Mouse (Mus musculus): ENCODE measurements at regions not wholly inside any gene's neighbourhood (a gene's known extent, or its start where the extent isn't known, plus 50 kb on each side); places are given as distances from the start of the nearest gene placed in this dataset.
A peak's percentile ranks its signal among the peaks of the same experiment; 100 is the strongest.
"Not testable (repeated sequence)": the region's sequence is repeated elsewhere in the genome, so short reads cannot be mapped to it uniquely, and the experiment has no call there.

DNA sequence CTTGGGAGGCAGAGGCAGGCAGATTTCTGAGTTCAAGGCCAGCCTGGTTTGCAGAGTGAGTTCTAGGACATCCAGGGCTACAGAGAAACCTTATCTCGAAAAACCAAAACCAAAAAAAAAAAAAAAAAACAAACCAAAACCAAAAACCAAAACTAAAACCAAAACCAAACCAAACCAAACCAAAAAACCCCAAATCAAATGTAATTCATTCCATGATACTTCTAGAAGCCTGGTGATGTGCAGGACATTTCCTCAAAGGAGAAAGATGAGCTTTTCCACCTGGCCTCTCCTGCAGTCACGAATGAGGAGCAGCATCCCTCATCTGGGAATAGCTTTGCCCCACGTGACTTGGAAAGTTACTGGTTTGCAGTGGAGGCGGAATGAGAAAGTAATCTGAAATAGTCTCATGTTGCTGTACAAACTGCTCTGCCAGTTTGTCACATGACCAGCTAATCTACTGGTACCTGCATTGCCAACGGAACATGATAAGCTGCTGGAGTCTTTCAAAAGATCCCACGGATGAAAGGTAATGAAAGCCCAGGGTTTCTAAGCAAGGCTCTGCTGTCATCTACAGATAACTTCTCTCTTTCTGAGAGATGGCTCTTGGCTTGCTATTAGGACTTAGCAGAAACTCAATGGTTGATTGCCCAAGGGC, 127.8 kb upstream of the Max start:
- no peak for DNase-seq (ENCODE audit: low spot score in 2 of 2)

DNA sequence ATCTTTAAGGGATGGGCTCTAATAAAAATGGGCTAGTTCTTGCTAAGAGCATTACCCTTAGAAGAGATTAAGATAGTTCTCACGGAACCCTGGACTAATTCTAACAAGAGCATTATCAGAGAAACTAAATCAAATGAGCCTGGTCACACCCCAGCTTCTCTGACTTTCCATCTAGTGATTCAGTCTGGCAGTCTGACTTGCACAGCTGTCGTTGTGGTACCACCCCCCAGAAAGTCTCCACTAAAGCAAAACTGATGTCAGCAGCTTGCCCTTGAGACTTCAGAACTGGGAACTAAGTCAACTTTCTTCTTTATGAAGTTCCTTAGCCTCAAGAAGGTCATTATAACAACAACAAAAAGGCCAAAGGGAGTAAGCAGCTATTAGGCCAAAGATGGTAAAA, 126.5 kb upstream of the Max start:
- DNase-seq (ENCODE audit: low spot score in 2 of 2) = no peak

DNA sequence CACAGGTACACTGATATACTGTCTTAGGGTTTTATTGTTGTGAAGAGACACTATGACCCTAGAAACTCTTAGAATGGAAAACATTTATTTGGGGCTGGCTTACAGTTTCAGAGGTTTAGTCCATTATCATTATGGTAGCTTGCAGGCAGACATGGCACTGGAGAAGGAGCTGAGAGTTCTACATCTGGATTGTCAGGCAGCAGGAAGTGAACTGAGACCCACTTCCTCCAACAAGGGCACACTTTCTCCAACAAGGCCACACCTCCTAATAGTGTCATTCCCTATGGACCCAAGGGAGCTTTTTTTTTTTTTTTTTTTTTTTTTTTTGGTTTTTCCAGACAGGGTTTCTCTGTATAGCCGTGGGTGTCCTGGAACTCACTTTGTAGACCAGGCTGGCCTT, 124.9 kb upstream of the Max start:
- not testable (repeated sequence) for DNase-seq (ENCODE audit: low spot score in 2 of 2)

DNA sequence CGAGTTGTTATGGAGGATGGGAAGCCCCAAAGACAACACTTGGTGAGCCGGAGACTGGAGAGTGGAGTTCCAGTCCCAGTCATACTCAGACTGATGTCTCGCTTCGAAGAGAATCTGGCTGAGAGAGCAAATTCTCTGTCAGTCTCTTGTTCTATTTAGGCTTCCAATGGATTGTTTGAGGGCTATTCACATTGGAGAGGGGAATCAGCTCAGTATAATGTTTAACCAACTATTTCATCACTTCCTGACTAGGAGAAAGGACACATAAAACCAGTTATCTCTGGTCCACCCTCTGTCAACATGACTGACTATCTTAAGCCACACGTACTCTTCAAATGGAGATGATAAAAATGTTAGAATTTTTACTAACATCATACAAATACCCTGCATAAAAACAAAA, 123.9 kb upstream of the Max start:
- DNase-seq (ENCODE audit: low spot score in 2 of 2) = no peak

DNA sequence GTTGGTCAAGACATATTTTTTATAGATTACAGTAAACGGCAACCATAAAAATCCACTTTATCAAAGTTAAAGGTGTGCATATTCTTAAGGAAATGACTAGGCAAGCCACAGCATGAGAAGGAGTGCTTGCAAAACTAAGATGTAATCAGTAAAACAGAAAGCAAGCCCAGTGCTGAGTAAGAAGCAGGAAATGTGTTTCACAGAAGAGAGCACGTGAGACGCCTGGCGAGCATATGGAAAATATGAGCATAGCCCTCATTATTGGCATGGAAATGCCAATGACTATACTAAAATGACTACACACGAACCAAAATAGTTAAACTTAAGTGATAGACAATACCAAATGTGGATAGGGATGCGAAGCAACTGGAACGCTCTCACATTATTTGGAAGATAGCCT, 123.2 kb upstream of the Max start:
- DNase-seq (ENCODE audit: low spot score in 2 of 2) = peak; percentile 25 to 33

DNA sequence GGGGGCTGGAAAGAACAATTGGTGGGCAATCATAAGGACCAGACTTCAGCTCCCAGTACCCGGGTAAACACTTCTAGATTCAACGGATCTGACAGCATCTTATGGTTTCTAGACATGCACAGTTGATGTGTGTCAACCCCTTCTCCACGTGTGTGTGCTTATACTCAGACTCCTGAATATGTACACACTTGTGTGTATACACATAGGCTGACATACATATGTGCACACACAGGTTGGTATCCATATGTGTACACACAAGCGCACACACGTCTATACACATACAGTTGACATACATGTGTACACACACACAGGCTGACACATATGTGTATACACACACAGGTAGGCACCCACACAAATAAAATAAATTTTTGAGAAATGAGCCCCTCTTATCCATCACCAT, 122.7 kb upstream of the Max start:
- no peak for DNase-seq (ENCODE audit: low spot score in 2 of 2)

DNA sequence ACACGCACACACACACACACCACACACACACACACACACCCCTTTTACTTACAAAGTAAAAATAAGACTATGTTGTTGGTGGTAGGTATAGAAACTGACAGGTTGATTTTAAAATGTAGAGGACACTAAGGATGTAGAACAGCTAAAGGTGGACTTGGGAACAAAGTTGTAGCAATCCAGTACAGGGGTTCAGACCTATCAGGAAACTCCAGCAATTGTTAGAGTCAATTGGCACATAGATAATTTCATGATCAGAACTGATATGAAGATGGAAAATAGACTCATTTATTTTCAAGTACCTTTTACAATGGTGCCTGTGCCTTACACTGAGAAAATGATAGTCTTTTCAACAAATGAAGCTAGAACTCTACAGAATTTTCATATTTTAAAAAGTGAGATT, 122.3 kb upstream of the Max start:
- no peak for DNase-seq (ENCODE audit: low spot score in 2 of 2)

DNA sequence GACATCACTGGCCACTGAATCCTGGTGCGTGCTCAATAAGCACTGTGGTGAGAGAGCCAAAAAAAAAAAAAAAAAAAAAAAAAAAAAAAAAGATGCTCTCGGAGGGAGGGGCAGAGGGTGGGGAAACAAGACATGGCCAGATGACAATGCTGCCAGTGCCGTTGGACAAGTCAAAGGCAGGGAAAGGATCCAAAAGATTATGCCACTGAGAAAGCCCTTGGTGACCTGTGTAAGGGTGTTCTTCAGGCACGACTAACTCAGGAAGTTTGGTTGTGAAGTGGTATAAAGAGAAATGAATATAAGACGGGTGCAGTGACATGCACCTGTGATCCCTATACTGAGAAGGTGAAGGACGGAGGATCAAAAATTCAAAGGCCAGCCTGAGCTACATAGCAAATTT, 121.8 kb upstream of the Max start:
- DNase-seq (ENCODE audit: low spot score in 2 of 2) = no peak

DNA sequence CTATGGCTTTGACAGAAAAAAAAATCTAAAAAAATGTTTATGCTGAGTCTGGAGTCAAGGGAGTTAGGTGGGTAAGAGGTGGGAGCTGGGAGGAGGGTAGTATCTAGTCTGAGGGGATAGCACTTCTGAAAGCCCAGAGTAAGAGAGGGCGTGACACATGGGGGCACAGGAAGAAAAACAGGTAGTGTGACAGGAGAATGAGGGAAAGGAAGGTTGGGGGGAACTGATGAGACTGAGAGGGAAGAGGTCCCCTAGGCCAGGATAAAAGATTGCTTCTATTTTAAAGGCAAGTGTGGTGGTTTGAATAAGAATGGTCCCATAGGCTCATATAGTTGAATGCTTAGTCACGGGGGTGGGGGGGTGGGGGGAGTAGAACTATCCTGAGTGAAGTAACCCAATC, 119.8 kb upstream of the Max start:
- no peak for DNase-seq (ENCODE audit: low spot score in 2 of 2)

DNA sequence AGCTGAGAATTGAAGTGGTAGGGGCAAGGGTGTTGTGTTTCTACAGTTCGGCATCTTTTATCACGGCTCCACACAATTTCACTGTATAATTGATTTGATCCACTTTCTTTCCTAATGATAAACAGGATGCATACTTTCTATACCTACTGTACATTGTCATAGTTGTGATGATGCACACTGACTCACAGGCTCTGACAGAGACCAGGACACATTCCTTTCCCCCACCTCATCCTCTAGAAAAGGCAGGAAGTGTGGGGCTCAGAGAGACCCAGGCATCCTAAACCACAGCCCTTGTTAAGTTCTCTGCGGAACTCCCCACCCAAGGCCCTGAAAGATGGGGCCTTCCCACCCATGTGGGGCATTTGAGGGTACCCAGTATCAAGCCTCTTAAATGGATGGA, 117.5 kb upstream of the Max start:
- DNase-seq (ENCODE audit: low spot score in 2 of 2) = no peak

DNA sequence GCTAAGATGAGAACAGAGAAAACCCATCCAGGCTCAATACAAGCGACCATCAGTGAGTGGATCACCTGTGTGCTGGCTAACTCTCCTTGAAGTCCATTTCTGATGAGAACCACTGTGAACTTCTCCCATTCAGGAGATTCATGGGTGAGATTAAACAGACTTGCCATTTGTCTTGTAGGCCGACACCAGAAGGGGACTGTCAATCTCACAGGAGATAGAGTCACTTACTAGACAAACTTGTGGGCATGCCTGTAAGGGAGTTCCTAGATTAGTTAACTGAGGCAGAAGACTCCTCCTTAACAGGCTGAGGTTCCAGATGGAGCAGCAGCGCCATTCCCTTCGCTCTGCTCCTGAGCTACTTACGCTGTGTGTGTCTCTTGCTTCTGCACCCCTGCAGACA, 114.7 kb upstream of the Max start:
- no peak for DNase-seq (ENCODE audit: low spot score in 2 of 2)

DNA sequence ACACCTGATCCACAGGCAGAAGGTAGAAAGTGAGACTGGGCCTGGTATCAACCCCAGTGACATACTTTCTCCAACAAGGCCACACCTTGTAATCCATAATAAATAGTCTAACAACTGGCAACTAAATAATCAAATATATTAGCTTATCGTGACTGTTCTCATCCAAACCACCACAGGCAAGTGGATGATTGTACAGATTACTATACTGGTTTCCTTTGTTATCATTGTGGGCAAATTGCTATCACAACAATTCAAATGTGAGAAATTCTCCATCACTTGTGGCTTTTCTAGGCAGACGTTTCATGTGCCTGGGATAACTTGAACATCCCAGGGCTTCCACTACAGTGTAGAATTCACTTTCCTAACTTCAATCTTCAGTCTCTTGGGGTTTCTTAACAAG, 112.6 kb upstream of the Max start:
- DNase-seq (ENCODE audit: low spot score in 2 of 2) = no peak

DNA sequence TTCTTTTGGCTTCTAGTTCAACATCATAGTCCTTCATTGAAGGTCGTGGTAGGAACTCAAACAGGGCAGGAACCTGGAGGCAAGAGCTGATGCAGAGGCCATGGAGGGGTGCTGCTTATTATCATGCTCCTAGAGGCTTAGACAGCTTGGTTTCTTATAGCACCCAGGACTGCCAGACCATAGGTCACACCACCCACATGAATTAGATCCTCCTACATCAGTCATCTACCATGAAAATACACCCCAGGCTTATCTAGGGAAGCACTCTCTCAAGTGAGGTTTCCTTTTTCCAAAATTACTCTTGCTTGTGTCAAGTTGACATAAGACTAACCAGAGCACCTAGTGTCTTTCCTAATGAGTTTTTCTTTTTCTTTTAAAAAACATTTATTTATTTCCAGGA, 109.7 kb upstream of the Max start:
- no peak for DNase-seq (ENCODE audit: low spot score in 2 of 2)

DNA sequence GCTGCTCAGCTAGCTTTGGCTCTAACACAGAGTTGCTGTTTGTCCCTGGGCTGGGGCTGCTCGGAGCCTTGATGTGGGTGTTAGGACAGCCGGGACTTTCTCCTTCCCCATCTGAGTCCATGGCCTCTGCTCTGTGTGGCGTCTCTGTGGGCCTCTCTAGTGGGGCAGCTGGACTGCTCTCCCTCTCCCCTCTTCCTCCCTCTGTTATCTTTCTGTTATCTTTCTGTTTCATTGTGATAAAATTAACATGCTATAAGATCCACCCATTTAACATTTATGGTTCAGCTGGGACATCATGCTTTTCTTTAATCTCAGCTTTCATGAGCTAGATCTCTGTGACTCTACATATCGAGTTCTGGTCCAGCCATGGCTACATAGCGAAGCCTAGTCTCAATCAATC, 105.9 kb upstream of the Max start:
- no peak for DNase-seq (ENCODE audit: low spot score in 2 of 2)

DNA sequence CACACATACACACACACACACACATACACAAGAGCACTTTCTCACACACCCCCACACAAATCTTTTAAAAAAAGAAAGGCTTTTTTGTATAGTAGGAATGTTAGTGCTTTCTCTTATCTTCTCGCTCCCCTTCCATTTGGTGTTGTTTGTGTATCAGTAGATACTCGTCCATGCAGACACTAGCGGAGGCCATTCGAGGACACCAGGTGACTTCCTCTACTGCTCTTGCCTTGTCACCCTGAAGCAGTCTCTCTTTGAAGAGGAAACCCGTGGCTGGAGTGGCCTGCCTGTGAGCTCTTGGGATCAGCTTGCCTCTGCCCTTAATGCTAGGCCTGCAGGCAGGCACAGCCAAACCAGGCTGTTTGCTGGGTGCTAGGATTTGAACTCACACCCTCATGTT, 105.1 kb upstream of the Max start:
- no peak for DNase-seq (ENCODE audit: low spot score in 2 of 2)

DNA sequence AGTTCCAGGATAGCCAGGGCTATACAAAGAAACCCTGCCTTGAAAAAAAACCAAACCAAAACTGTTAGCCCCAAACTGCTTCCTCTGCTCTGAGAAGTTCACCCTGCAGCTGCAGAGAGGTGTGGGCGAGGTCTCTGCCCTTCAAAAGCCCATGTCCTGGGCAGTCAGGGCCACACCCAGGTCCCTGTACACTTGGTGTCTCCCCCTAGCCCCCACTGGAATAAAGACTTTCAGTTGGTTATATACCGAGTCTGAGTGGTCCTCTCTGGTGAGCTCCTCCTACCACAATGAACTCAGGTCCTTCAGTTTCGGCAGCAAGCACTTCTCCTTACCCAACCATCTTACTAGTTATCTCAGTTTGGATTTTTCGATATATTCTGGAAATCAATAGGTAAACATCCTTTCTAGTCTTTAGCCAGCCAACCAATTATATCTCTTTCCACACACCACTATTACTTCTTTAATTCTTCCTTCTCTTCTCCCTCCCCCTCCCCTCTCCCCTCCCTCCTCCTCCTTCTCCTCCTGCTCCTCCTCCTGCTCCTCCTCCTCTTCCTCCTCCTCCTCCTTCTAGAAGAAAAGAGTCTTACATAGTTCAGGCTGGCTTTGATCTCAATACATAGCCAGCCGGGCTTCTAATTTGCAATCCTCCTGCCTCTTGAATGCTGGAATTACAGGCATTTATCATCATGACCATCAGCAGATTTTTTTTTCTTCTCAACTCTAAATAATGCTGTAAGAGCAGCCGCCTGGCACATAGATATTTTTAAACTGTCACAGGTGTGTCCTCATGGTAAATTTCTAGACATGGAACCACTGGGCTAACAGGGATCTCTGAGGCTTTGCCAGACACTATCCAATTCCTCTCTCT, 103.9 kb upstream of the Max start:
- DNase-seq (ENCODE audit: low spot score in 2 of 2) = no peak

DNA sequence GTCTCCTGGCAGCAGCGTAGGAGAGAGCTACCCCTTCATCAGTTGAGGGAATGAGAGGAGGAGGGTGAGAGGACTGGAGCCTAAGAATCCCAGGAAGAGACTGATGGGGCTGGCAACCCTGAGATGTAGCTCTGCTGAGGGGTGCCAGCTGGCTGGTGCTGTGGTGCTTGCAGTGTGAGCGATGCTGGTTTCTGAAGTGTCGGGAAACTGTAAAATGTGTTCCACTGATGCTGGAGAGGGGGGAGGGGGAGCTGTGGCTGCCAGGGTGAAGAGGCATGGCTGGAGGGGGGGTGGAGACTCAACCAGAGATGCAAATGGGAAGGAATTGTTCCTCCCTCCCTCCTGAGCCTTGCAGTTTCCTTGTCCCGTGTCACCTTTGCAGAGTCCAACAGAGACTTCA, 102.0 kb upstream of the Max start:
- DNase-seq (ENCODE audit: low spot score in 2 of 2) = no peak

DNA sequence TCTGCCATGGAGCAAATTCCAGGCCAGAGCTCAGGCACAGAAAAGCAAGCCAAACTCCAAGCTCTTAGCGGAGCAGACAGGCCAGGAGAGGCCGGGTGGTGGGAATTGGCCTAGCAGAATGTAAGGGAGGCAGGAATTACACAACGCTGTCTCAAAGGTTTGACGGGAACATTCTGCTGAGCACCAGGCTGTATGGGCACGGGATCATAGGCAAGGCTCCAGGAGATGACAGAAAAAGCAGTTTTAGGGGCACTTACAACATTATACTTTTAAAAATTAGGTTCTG, 99.5 kb upstream of the Max start:
- no peak for DNase-seq (ENCODE audit: low spot score in 2 of 2)

DNA sequence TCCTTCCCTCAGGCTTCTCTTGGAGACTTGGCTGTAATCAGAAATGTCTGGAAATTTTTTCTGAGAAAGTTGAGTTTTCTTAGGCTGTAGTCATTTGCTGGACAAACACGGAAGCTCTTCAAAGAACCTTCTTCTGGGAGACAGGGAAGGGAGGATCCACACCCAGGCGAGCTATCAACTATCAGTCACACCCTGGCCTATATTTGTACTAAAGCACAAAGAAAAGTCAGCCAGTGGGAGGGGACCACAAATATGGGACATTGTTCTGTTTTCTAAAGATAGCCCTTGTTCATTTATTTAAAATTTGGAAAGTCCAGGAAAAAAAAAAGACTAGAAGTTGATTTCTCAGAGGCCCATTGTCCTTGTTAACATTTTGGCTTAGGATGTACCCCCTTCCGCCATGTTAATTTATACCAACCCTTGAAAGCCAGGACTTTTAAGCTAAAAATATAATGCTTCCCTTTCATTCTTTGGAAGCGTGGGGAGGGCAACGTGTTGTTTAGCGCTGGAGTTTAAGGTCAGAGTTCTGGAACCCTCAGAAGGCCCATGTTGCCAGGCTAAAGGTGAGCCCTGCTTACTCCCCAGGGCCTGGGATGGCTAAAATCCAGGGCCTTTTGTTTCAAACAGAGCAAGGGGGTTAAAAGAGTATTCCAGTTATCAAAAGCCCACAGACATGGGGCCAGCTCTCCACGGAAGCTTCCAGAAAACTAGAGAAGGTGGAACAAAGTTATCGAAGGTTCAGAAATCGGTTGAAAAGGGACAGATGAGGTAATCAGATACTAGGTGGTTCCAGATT, 99.0 kb upstream of the Max start:
- DNase-seq (ENCODE audit: low spot score in 2 of 2) = peak in 1 of 2 experiments; percentile 25

DNA sequence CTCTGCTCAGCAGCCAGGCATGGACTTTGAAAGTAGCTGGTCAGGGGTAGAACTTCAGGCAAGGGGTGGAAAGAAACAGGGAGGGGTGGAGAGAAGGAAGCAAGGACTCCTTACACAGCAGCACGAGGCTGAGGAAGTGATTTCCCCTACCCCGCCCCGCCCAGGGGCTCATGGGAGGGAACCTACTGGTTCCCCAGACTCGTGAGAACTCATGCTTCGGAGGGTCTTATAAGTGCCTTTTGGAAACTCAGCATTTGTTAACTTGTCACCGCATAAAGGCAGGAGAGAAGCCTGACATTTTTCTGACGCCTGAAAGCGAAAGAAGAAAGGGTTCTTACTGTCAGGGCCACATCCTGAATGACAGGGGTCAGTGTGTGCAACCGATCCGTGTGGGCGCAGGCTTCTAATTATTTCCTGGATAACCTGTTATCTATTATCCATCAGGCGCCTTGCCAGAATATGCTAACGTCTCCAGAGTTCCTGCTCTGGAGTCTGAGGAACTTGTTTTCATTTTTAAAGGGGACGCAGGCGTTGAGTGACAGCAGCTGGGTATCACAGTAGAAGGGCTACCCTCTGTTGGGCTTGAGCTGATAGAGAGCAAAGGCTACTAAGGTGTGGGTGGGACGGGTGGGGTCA, 98.2 kb upstream of the Max start:
- peak in 1 of 2 experiments; percentile 23 for DNase-seq (ENCODE audit: low spot score in 2 of 2)

DNA sequence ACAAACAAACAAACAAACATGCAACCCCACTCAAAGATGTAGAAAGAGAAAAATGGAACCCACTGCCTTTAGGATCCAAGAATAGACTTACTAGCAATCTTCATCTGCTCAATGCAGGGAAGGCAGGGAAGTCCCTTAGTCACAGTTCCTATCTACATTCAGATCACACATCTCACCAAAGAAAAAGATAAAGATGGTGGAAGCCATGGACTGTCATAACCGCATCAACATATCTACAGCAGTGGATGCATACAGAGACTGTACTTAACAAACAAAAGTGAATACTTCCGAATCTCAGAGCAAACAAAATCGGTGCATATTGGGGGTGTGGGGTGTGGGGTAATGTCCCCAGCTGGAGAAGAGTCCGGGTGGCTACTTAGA, 97.7 kb upstream of the Max start:
- DNase-seq (ENCODE audit: low spot score in 2 of 2) = no peak

DNA sequence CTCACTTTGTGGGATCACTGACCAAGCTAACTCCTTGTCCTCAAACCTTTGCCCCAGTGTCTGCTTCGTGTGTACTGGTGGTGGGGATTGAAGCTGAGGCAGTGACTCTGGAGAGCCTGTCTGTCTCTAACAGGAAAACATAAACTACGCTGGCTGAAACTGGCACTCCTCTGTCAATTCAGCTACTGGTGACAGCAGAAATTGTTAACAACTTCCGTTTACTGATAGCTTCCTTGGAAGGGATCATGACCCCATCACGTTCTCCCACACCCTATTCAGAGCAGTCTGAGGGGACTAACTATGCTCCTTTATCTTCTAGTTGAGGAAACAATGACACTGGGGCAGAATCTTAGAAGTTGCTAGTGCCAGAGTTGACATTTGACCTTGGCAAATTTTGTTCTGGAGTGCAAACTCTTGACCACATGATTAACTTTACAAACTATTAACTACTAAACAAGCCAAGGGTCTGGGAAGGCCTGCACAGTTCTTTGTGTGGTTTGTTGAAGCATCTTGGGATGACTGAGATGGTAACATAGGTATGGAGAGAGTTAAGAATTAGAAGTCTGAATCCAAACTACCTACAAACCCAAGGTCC, 96.7 kb upstream of the Max start:
- DNase-seq (ENCODE audit: low spot score in 2 of 2) = no peak
